Mouse (Mus musculus): ENCODE measurements around the gene Sympk.

GRCm38 (mm10) chr7:19005417-19006121 lies 18.6 kb upstream of the Sympk start:
- peak; percentile 12; the same call in 1 of the 2 replicates for TF ChIP-seq CTCF (IDR thresholded peaks at IDR 0.05; ENCODE audit: low read depth)
- TF ChIP-seq EP300 (optimal IDR thresholded peaks at IDR 0.05), result no peak

Measured in stomach, postnatal 0 days (tissue).